Mouse (Mus musculus): Measurements from ENCODE around the gene Slc16a2.

Gene Slc16a2
- long read RNA-seq, experiment 1, full-length matches to known transcripts = 4 of 8 reads
- long read RNA-seq, experiment 1, partial matches to known transcripts = 1 of 8 reads
- long read RNA-seq, experiment 1, other reads (novel, unspliced or antisense) = 3 of 8 reads
- long read RNA-seq, experiment 2, full-length matches to known transcripts = 5 of 13 reads
- long read RNA-seq, experiment 2, partial matches to known transcripts = 1 of 13 reads
- long read RNA-seq, experiment 2, other reads (novel, unspliced or antisense) = 7 of 13 reads

GRCm38 (mm10) chrX:103821832-103822196 is at the start of gene Slc16a2:
TSS of gene Slc16a2 (minus strand) at chrX:103821983.
- intact Hi-C loops (cut with DNase I) = no loop called here

GRCm38 (mm10) chrX:103863502-103863901 is 41.7 kb upstream of the Slc16a2 start:
- intact Hi-C loops (cut with DNase I) = no loop called here

- intact Hi-C loops (cut with DNase I) = no loop called here
Observed at GRCm38 (mm10) chrX:103862877-103863276, 41.1 kb upstream of the Slc16a2 start.

- intact Hi-C loops (cut with DNase I) = loop anchor here (2.0 to 10.0 kb wide), 2 partner anchors 150 to 360 kb away; no protein-coding TSS in a partner anchor
Observed at GRCm38 (mm10) chrX:103845266-103845665, 23.5 kb upstream of the Slc16a2 start.

- intact Hi-C loops (cut with DNase I) = no loop called here
Observed at GRCm38 (mm10) chrX:103828836-103829235, 7.1 kb upstream of the Slc16a2 start.

GRCm38 (mm10) chrX:103822271-103822811 is 558 bp upstream of the Slc16a2 start:
- intact Hi-C loops (cut with DNase I) = no loop called here

- intact Hi-C loops (cut with DNase I) = no loop called here
Observed at GRCm38 (mm10) chrX:103821195-103821831, 470 bp downstream of the Slc16a2 start.

- intact Hi-C loops (cut with DNase I) = no loop called here
Observed at GRCm38 (mm10) chrX:103820307-103821194, 1.2 kb downstream of the Slc16a2 start.

- intact Hi-C loops (cut with DNase I) = no loop called here
Observed at GRCm38 (mm10) chrX:103819253-103819652, 2.5 kb downstream of the Slc16a2 start.

- intact Hi-C loops (cut with DNase I) = no loop called here
Observed at GRCm38 (mm10) chrX:103812690-103813089, 9.1 kb downstream of the Slc16a2 start.

- intact Hi-C loops (cut with DNase I) = no loop called here
Observed at GRCm38 (mm10) chrX:103810483-103810882, 11.3 kb downstream of the Slc16a2 start.

GRCm38 (mm10) chrX:103806373-103806772 is 15.4 kb downstream of the Slc16a2 start:
- intact Hi-C loops (cut with DNase I) = no loop called here

GRCm38 (mm10) chrX:103796961-103797360 is 24.8 kb downstream of the Slc16a2 start:
- intact Hi-C loops (cut with DNase I) = no loop called here

- intact Hi-C loops (cut with DNase I) = no loop called here
Observed at GRCm38 (mm10) chrX:103795506-103795905, 26.3 kb downstream of the Slc16a2 start.

- intact Hi-C loops (cut with DNase I) = no loop called here
Observed at GRCm38 (mm10) chrX:103791329-103791728, 30.5 kb downstream of the Slc16a2 start.

- intact Hi-C loops (cut with DNase I) = no loop called here
Observed at GRCm38 (mm10) chrX:103785681-103786080, 36.1 kb downstream of the Slc16a2 start.

- intact Hi-C loops (cut with DNase I) = no loop called here
Observed at GRCm38 (mm10) chrX:103776412-103776811, 45.4 kb downstream of the Slc16a2 start.

GRCm38 (mm10) chrX:103746197-103746596 is 75.6 kb downstream of the Slc16a2 start:
- intact Hi-C loops (cut with DNase I) = no loop called here

GRCm38 (mm10) chrX:103744171-103745039 is 77.4 kb downstream of the Slc16a2 start:
- intact Hi-C loops (cut with DNase I) = no loop called here

- intact Hi-C loops (cut with DNase I) = no loop called here
Observed at GRCm38 (mm10) chrX:103742057-103742315, 79.8 kb downstream of the Slc16a2 start.

Data from adrenal gland (tissue).